Mouse (Mus musculus) embryonic fibroblast, embryonic 13.5 days (primary cell): ENCODE measurements around the gene Golm1. TPM values are rescaled to one million over a fixed set of nuclear protein-coding genes. Genes with fewer than 3 reads are reported as not detected.

Source experiments
- H3K27ac ChIP-seq: 2 replicates; pipeline ENCODE4 v1.5.1; 2012; ENCODE audit warnings: low read length, control low read depth, inconsistent platforms; ENCODE audit not compliant: insufficient read depth
- H3K4me1 ChIP-seq: 2 replicates; pipeline ENCODE4 v1.6.1; 2011; ENCODE audit warnings: low read length; ENCODE audit not compliant: control insufficient read depth, insufficient read depth
- H3K4me3 ChIP-seq: 2 replicates; pipeline ENCODE4 v1.5.1; 2011; ENCODE audit warnings: mild to moderate bottlenecking, control low read depth, low read length; ENCODE audit not compliant: insufficient read depth
- CTCF ChIP-seq: IDR thresholded peaks from 2 replicates; pipeline ENCODE4 v1.5.1; 2011; ENCODE audit warnings: mild to moderate bottlenecking, control low read depth, low read length, moderate library complexity, borderline replicate concordance; ENCODE audit not compliant: insufficient read depth
- POLR2A ChIP-seq: IDR thresholded peaks from 2 replicates; pipeline ENCODE4 v1.6.1; 2011; ENCODE audit warnings: low read depth, mild to moderate bottlenecking, control low read depth, low read length, moderate library complexity
- polyA plus RNA-seq: library from polyadenylated mRNA; stranded (reverse); fragments of >200 nt; gene quantifications from 2 replicates; pipeline ENCODE4 v1.2.4, GENCODE M21; 2011; ENCODE audit warnings: low read depth; ENCODE audit not compliant: missing spikeins, insufficient read length

The Golm1 gene
- polyA plus RNA-seq, 1 experiment, result 36.1 TPM

DNA sequence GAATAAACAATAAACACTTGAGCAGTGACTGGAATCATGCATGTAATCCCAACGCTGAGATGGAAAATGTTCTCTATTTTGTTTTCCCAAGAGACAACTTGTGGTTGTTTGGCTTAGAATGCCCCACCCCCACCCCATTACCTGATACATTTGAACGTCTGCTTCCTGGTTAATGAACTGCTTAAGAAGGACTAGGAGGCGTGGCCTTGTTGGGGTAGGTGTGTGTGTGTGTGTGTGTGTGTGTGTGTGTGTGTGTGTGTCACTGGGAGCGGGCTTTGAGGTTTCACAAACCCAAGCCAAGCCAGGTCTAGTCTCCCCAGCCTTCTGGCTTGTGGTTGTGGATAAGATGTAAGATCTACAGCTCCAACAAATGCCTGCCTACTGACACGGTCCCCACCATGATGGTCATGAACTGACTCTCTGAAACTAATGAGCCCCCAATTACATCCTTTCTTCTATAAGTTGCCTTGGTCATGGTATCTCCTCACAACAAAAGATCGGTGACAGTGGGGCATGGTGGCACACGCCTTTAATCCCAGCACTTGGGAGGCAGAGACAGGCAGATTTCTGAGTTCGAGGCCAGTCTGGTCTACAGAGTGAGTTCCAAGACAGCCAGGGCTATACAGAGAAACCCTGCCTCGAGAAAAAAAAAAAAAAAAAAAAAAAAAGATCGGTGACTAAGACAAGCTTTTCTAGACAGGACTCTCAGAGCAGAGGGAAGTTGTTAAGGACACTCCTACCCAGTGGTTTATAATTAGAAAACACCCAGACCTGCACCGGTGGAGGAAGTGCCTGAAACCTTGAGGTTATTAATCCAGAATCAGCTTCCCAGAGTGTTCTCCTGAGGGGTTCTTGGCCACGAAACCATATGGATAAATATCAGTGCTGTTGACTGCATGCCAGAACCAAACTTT, 962 bp upstream of the Golm1 start:
- no peak overlapping the region for H3K27ac ChIP-seq
- TF ChIP-seq CTCF (no peak), POLR2A (no peak)
- no peaks in the 10 kb centered on the region for H3K4me1 ChIP-seq
- H3K4me3 ChIP-seq, result no peak overlapping the region

GRCm38 (mm10) chr13:59674761-59675150, 855 bp downstream of the Golm1 start:
- Histone ChIP-seq H3K4me3 (peak overlapping the region; percentile 85), H3K27ac (peak overlapping the region; percentile 19; the same call in 1 of the 2 replicates), H3K4me1 (no peaks in the 10 kb centered on the region)
- TF ChIP-seq CTCF (no peak), POLR2A (no peak)

GRCm38 (mm10) chr13:59674215-59674614, 1.4 kb downstream of the Golm1 start:
- H3K4me1 ChIP-seq, result no peaks in the 10 kb centered on the region
- no peak for TF ChIP-seq POLR2A
- TF ChIP-seq CTCF, result no peak
- H3K27ac ChIP-seq, result no peak overlapping the region
- H3K4me3 ChIP-seq, result peak overlapping the region; percentile 11

- Histone ChIP-seq H3K27ac (no peak overlapping the region), H3K4me3 (no peak overlapping the region), H3K4me1 (no peaks in the 10 kb centered on the region)
- TF ChIP-seq CTCF, result no peak
- no peak for TF ChIP-seq POLR2A
Measured at GRCm38 (mm10) chr13:59673597-59673996, 2.0 kb downstream of the Golm1 start.

GRCm38 (mm10) chr13:59672248-59672647, 3.4 kb downstream of the Golm1 start:
- H3K4me3 ChIP-seq, result no peak overlapping the region
- TF ChIP-seq POLR2A (no peak), CTCF (no peak)

GRCm38 (mm10) chr13:59671521-59671920, 4.1 kb downstream of the Golm1 start:
- Histone ChIP-seq H3K4me1 (no peaks in the 10 kb centered on the region), H3K27ac (no peak overlapping the region), H3K4me3 (no peak overlapping the region)
- TF ChIP-seq POLR2A (no peak), CTCF (no peak)

More at GRCm38 (mm10) chr13:59672248-59672647, 3.4 kb downstream of the Golm1 start:
- no peak overlapping the region for H3K27ac ChIP-seq
- no peaks in the 10 kb centered on the region for H3K4me1 ChIP-seq

- TF ChIP-seq POLR2A, result no peak
- Histone ChIP-seq H3K27ac (no peak overlapping the region), H3K4me3 (no peak overlapping the region)
Measured at GRCm38 (mm10) chr13:59669946-59670345, 5.7 kb downstream of the Golm1 start.

DNA sequence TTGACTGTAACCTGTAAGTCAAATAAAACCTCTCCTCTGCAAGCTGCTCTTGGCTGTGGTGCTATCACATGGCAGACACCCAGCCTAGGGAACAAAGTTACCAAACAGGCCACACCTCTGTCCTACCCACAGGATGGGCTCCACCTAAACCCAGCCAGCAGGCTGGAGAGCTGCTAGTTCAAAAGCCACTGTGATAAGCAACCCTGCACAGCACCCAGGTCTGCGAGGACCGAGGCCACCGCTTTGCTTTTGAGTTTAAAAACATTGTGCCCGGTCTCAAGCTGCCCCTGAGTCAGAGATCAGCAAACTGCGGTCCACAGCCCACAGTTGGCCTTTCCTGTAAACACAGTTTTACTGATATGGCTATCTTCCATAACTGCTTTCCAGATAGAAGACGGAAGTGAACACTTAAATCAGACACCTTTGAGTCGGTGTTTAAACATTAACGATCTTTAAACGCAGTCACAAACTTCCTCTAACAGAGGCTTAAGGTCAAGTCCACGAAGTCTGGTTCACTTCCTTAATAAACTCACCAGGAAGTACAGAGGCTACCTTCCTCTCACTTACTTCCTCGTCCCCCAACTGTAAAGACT, 7.0 kb downstream of the Golm1 start:
- H3K27ac ChIP-seq, result no peak overlapping the region
- no peak overlapping the region for H3K4me3 ChIP-seq
- TF ChIP-seq POLR2A (no peak), CTCF (no peak)
- no peaks in the 10 kb centered on the region for H3K4me1 ChIP-seq

More at GRCm38 (mm10) chr13:59669946-59670345, 5.7 kb downstream of the Golm1 start:
- no peaks in the 10 kb centered on the region for H3K4me1 ChIP-seq

- TF ChIP-seq CTCF (no peak), POLR2A (no peak)
- no peak overlapping the region for H3K4me3 ChIP-seq
- H3K27ac ChIP-seq, result no peak overlapping the region
Measured at GRCm38 (mm10) chr13:59667763-59668162, 7.8 kb downstream of the Golm1 start.

More at GRCm38 (mm10) chr13:59667763-59668162, 7.8 kb downstream of the Golm1 start:
- no peaks in the 10 kb centered on the region for H3K4me1 ChIP-seq
